Mouse (Mus musculus): ENCODE measurements around the gene Ess2. TPM values are rescaled to one million over a fixed set of nuclear protein-coding genes. Genes with fewer than 3 reads are reported as not detected.

Gene Ess2
- polyA plus RNA-seq, 2 experiments from 2014 or later = 24.1 to 40.2 TPM

DNA sequence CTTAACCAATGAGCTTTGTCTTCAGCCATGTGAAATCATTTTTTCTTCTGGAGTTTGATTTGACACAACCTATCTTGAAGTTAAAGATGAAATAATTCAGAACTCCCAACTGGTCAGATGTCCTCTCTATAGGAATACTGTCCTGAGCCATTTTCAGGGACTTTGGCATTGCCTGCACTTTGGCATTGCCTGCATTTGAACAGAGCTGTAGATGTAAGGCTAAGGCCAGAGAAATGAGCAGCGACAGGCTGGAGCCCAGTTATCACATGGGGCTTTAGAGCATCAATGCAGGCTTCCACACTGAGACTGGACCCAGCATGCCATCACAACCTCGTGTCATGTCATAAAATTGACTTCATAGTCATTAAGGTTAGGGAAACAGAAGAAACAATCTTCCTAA lies 57.9 kb downstream of the Ess2 start:
- no peak for ATAC-seq

DNA sequence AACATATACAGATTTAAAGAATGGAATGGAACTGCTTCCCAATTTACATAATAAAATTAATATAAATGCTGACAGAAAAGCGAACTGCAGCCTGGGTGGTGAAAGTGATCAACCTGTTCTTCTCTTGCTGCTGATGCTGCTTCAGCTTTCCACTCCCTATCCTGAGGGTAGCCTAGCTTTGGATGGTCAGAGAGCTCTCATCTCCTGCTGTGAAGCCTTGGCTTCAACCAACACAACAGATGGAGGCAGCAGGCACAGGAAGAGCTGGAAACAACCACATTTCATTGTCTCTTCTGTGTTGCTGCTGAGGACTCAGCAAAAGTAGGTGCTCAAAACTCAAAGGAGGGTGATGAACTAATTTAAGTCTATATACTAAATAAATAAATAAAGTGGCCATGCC lies 59.3 kb downstream of the Ess2 start:
- ATAC-seq = no peak

DNA sequence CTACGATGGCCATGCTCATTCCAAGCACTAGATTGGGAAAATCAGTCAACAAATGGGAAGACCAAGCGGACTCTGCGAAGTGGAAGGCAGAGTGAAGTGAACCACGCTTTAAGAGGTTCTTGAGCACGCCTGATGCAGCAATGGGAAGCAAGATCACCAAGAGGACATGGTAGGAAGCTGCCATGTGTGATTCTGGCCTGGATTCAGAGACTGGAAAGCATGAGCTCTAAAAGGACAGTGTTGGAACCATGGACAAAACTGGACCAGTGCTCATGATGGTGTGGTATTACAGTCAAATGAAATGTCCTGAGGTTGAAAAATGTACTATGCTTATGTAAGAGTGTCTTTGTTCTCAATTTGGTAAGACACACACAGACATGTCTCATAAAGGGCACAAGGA lies 59.8 kb downstream of the Ess2 start:
- no peak for ATAC-seq

Other genes starting within 250 kb of the Ess2 start
- 10 to 100 TPM; 66.5 to 89.2 TPM for gene Med15, start 178.5 kb downstream of the Ess2 start, polyA plus RNA-seq (2017; shearing (Covaris generic))
- 10 to 100 TPM; 11.8 to 16.3 TPM for gene Klhl22, start 151.7 kb downstream of the Ess2 start, polyA plus RNA-seq (2017; shearing (Covaris generic))
- not detected for gene Scarf2, start 114.1 kb downstream of the Ess2 start, polyA plus RNA-seq (2017; shearing (Covaris generic))
- not detected for gene B830017H08Rik, start 78.2 kb downstream of the Ess2 start, polyA plus RNA-seq (2017; shearing (Covaris generic))
- 1 to 10 TPM; 2.7 to 3.3 TPM for gene Car15, start 73.0 kb downstream of the Ess2 start, polyA plus RNA-seq (2017; shearing (Covaris generic))
- gene Gm20518, start 19.7 kb downstream of the Ess2 start, polyA plus RNA-seq (2017; shearing (Covaris generic)) = under 1 TPM in 1 of 2 experiments, not detected in 1; 0.15 TPM
- gene Tssk1, start 17.1 kb downstream of the Ess2 start, polyA plus RNA-seq (2017; shearing (Covaris generic)) = not detected
- 10 to 100 TPM; 17.6 to 20.8 TPM for gene Dgcr2, start 12.8 kb downstream of the Ess2 start, polyA plus RNA-seq (2017; shearing (Covaris generic))
- gene Tssk2, start 12.7 kb downstream of the Ess2 start, polyA plus RNA-seq (2017; shearing (Covaris generic)) = not detected
- not detected for gene Gsc2, start 3.7 kb upstream of the Ess2 start, polyA plus RNA-seq (2017; shearing (Covaris generic))
- gene Slc25a1, start 16.9 kb upstream of the Ess2 start, polyA plus RNA-seq (2017; shearing (Covaris generic)) = 10 to 100 TPM in 1 of 2 experiments, 1 to 10 TPM in 1; 6.3 to 13.1 TPM
- not detected for gene Vpreb2, start 69.1 kb upstream of the Ess2 start, polyA plus RNA-seq (2017; shearing (Covaris generic))
- 10 to 100 TPM; 15.6 to 19.7 TPM for gene Dgcr6, start 141.5 kb upstream of the Ess2 start, polyA plus RNA-seq (2017; shearing (Covaris generic))
- gene Prodh, start 178.9 kb upstream of the Ess2 start, polyA plus RNA-seq (2017; shearing (Covaris generic)) = 1 to 10 TPM; 2.9 to 4.2 TPM
- gene Rtn4r, start 216.3 kb upstream of the Ess2 start, polyA plus RNA-seq (2017; shearing (Covaris generic)) = not detected